Mouse (Mus musculus) cerebellum, adult 2 months (tissue): Measurements from ENCODE around the gene Wdfy1. TPM values are rescaled to one million over a fixed set of nuclear protein-coding genes. Genes with fewer than 3 reads are reported as not detected.

Experiments used
- DNase-seq, 2 experiments: peaks; one replicate each; pipeline ENCODE4 v3.0.0; 2021
- H3K27ac ChIP-seq: fragments of 200-500 bp; 2 replicates; pipeline ENCODE4 v1.5.1; 2012; ENCODE audit warnings: low read length, control low read depth, inconsistent platforms; ENCODE audit not compliant: insufficient read depth
- H3K27me3 ChIP-seq: fragments of 200-500 bp; 2 replicates; pipeline ENCODE4 v1.6.1; 2012; ENCODE audit warnings: inconsistent platforms, mild to moderate bottlenecking, low read length, moderate library complexity; ENCODE audit not compliant: control insufficient read depth, insufficient read depth
- H3K4me1 ChIP-seq: fragments of 200-500 bp; 2 replicates; pipeline ENCODE4 v1.6.1; 2011; ENCODE audit warnings: low read length; ENCODE audit not compliant: control insufficient read depth, insufficient read depth
- H3K4me3 ChIP-seq: fragments of 200-500 bp; replicated peaks from 2 replicates; pipeline ENCODE3; 2011; ENCODE audit warnings: mild to moderate bottlenecking, low read depth, low read length, control low read depth; ENCODE audit not compliant: insufficient read depth
- CTCF ChIP-seq: fragments of 200-500 bp; IDR thresholded peaks from 2 replicates; pipeline ENCODE4 v1.5.1; 2011; ENCODE audit warnings: low read depth, mild to moderate bottlenecking, control low read depth, low read length, moderate library complexity, borderline replicate concordance; ENCODE audit not compliant: insufficient read depth
- POLR2A ChIP-seq: fragments of 200-500 bp; IDR thresholded peaks from 2 replicates; pipeline ENCODE4 v1.6.1; 2011; ENCODE audit warnings: low read length, control low read depth, borderline replicate concordance; ENCODE audit not compliant: insufficient read depth
- WGBS: fragments of 180-500 bp; shearing (Covaris S2); methylation state at CpG from one replicate; pipeline ENCODE4 v1.1.7; 2018; 5-methylcytosine and 5-hydroxymethylcytosine counted together
- polyA plus RNA-seq: library from polyadenylated mRNA; depleted of rRNA; stranded (reverse); fragments of >200 nt; gene quantifications from 2 replicates; pipeline ENCODE4 v1.2.3, GENCODE M21; 2012

Gene Wdfy1
- polyA plus RNA-seq, 1 experiment, result 29.9 TPM

GRCm38 (mm10) chr1:79757161-79757560 is 18.8 kb downstream of the Wdfy1 start:
- 23% methylated on average over 7 of the region's 7 CpGs for WGBS
- no peak overlapping the region for H3K27ac ChIP-seq
- no peak for TF ChIP-seq CTCF
- no peak for TF ChIP-seq POLR2A
- no peaks in the 10 kb centered on the region for H3K27me3 ChIP-seq
- peaks cover under 1% of the 10 kb centered on the region for H3K4me1 ChIP-seq
- DNase-seq, result no peak
- no peak overlapping the region for H3K4me3 ChIP-seq

- H3K27ac ChIP-seq, result no peak overlapping the region
- TF ChIP-seq CTCF (no peak), POLR2A (no peak)
- DNase-seq, result no peak
- no peaks in the 10 kb centered on the region; the same call in none of the 2 replicates for H3K4me1 ChIP-seq
- WGBS, result 67% methylated on average over 5 of the region's 5 CpGs
- H3K27me3 ChIP-seq, result no peaks in the 10 kb centered on the region
- no peak overlapping the region for H3K4me3 ChIP-seq
Measured at GRCm38 (mm10) chr1:79756417-79756816, 19.5 kb downstream of the Wdfy1 start.

- 13% methylated on average over 2 of the region's 2 CpGs for WGBS
- TF ChIP-seq POLR2A, result no peak
- TF ChIP-seq CTCF, result no peak
Measured at GRCm38 (mm10) chr1:79755376-79755775, 20.6 kb downstream of the Wdfy1 start.

GRCm38 (mm10) chr1:79754936-79755335 is 21.0 kb downstream of the Wdfy1 start:
- Histone ChIP-seq H3K27me3 (no peaks in the 10 kb centered on the region), H3K27ac (no peak overlapping the region), H3K4me3 (no peak overlapping the region), H3K4me1 (no peaks in the 10 kb centered on the region; the same call in none of the 2 replicates)
- no peak for TF ChIP-seq CTCF
- no peak for TF ChIP-seq POLR2A
- 83% methylated on average over 3 of the region's 3 CpGs for WGBS
- no peak for DNase-seq

More at GRCm38 (mm10) chr1:79755376-79755775, 20.6 kb downstream of the Wdfy1 start:
- DNase-seq, result no peak
- H3K4me3 ChIP-seq, result no peak overlapping the region
- no peaks in the 10 kb centered on the region; the same call in none of the 2 replicates for H3K4me1 ChIP-seq
- H3K27me3 ChIP-seq, result no peaks in the 10 kb centered on the region
- no peak overlapping the region for H3K27ac ChIP-seq

- no peaks in the 10 kb centered on the region for H3K27me3 ChIP-seq
- no peak overlapping the region for H3K27ac ChIP-seq
- no peak for DNase-seq
- TF ChIP-seq CTCF, result no peak
- TF ChIP-seq POLR2A, result no peak
- no peak overlapping the region for H3K4me3 ChIP-seq
- H3K4me1 ChIP-seq, result no peaks in the 10 kb centered on the region; the same call in 1 of the 2 replicates
- WGBS, result 94% methylated on average over 3 of the region's 3 CpGs
Measured at GRCm38 (mm10) chr1:79753456-79753855, 22.5 kb downstream of the Wdfy1 start.

GRCm38 (mm10) chr1:79752714-79753340 is 23.1 kb downstream of the Wdfy1 start:
- Histone ChIP-seq H3K27ac (no peak overlapping the region), H3K4me3 (no peak overlapping the region), H3K27me3 (no peaks in the 10 kb centered on the region), H3K4me1 (no peaks in the 10 kb centered on the region; the same call in 1 of the 2 replicates)
- no peak for DNase-seq
- no peak for TF ChIP-seq CTCF
- no peak for TF ChIP-seq POLR2A
- 88% methylated on average over 4 of the region's 4 CpGs for WGBS

GRCm38 (mm10) chr1:79752015-79752695 is 23.8 kb downstream of the Wdfy1 start:
- H3K27me3 ChIP-seq, result no peaks in the 10 kb centered on the region
- DNase-seq, result no peak
- WGBS, result 89% methylated on average over 7 of the region's 7 CpGs
- H3K27ac ChIP-seq, result no peak overlapping the region
- TF ChIP-seq CTCF, result no peak
- TF ChIP-seq POLR2A, result no peak
- H3K4me3 ChIP-seq, result no peak overlapping the region
- no peaks in the 10 kb centered on the region; the same call in 1 of the 2 replicates for H3K4me1 ChIP-seq

GRCm38 (mm10) chr1:79751186-79751585 is 24.8 kb downstream of the Wdfy1 start:
- Histone ChIP-seq H3K27me3 (no peaks in the 10 kb centered on the region), H3K4me1 (no peaks in the 10 kb centered on the region), H3K4me3 (no peak overlapping the region), H3K27ac (no peak overlapping the region)
- TF ChIP-seq POLR2A (no peak), CTCF (no peak)
- DNase-seq, result no peak
- WGBS, result 90% methylated on average over 5 of the region's 5 CpGs
